11 mouse cellular contexts compared by ENCODE assay signal in the genomic region with DNA sequence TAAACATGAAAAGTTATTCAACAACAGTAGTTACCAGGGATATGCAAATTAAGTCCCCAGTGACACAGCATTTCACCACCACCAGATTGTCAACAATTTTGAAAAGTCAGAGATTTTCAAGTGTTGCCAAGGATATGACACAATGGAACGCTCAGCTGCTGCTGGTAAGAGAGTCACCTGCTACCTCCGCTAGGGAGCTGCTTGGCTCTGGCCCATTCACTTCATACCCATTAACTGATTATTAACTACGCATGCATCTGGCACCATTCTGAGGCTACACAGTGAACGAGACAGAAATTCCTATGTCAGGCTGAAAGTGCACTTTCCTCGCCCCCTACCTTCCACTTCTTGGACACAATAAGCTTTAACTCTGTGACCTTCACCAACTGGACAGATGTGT.
DNase-seq lines count a peak whose midpoint lies in the region; ATAC-seq and TF ChIP-seq lines count a peak whose summit lies in the region.
"Had no signal": no experiment of that assay in that cellular context is flagged by ENCODE, and none has a peak within 500 bp of the region (broad histone marks: within the 10 kb centered on the region; RNA-seq: fewer than 3 reads in every experiment).

No protein-coding gene starts in this region.

- TF ChIP-seq CTCF in hindbrain, postnatal 0 days (IDR thresholded peaks at IDR 0.05; ENCODE audit: low read depth): no peak
- TF ChIP-seq CTCF in layer of hippocampus, adult 2 months (conservative IDR thresholded peaks at IDR 0.05): no peak

- ATAC-seq in hindbrain, postnatal 0 days: peak; percentile 69
- peak; percentile 62; the same call in 1 of the 2 replicates for ATAC-seq in midbrain, embryonic 16.5 days

- no peaks in the 10 kb centered on the region for H3K9me3 ChIP-seq in hindbrain, postnatal 0 days (ENCODE audit: low read length)
- no peaks in the 10 kb centered on the region for H3K9me3 ChIP-seq in midbrain, embryonic 16.5 days (replicated peaks; ENCODE audit: control insufficient read depth, low read length, poor library complexity, severe bottlenecking)

- H3K27me3 ChIP-seq in hindbrain, postnatal 0 days (ENCODE audit: insufficient read depth, low read length): no peaks in the 10 kb centered on the region
- H3K27me3 ChIP-seq in midbrain, embryonic 16.5 days (ENCODE audit: control insufficient read depth, insufficient read depth, low read depth, low read length): no peaks in the 10 kb centered on the region

- no peak overlapping the region for H3K4me3 ChIP-seq in hindbrain, postnatal 0 days (ENCODE audit: low read length)
- no peak overlapping the region for H3K4me3 ChIP-seq in midbrain, embryonic 16.5 days (ENCODE audit: low read depth, low read length)
- no peak overlapping the region for H3K4me3 ChIP-seq in layer of hippocampus, adult 2 months

- no peak overlapping the region for H3K9ac ChIP-seq in hindbrain, postnatal 0 days (replicated peaks; ENCODE audit: low read length)
- no peak overlapping the region for H3K9ac ChIP-seq in midbrain, embryonic 16.5 days (ENCODE audit: low read depth, low read length)

- H3K36me3 ChIP-seq in hindbrain, postnatal 0 days (ENCODE audit: insufficient read depth, low read length): no peaks in the 10 kb centered on the region
- H3K36me3 ChIP-seq in midbrain, embryonic 16.5 days (ENCODE audit: control insufficient read depth, insufficient read depth, low read length): no peaks in the 10 kb centered on the region

- whole genome bisulfite sequencing in hindbrain, postnatal 0 days: 28% methylated on average over 5 of the region's 5 CpGs
- 52% methylated on average over 5 of the region's 5 CpGs for WGBS in midbrain, embryonic 16.5 days

- H3K4me2 ChIP-seq in hindbrain, postnatal 0 days (ENCODE audit: low read depth, low read length): no peak overlapping the region
- no peak overlapping the region for H3K4me2 ChIP-seq in midbrain, embryonic 16.5 days (ENCODE audit: low read length)

- H3K4me1 ChIP-seq in hindbrain, postnatal 0 days (ENCODE audit: insufficient read depth, low read length): no peaks in the 10 kb centered on the region
- H3K4me1 ChIP-seq in midbrain, embryonic 16.5 days (ENCODE audit: control insufficient read depth, insufficient read depth, low read length): 0 out of 2 replicates have a peak, but pooled peaks cover 2% of the 10 kb centered on the region

- DNase-seq in adrenal gland, postnatal 10 days: peak; percentile 41
- no peak for DNase-seq in adrenal gland, postnatal 25 days
- DNase-seq in lung, postnatal 36 days: peak; percentile 1
- no peak for DNase-seq in lung, postnatal 4 days
- peak; percentile 49 for DNase-seq in hindbrain, postnatal 0 days (ENCODE audit: low spot score)
- no peak for DNase-seq in urinary bladder, postnatal 4 days (ENCODE audit: low spot score in 2 of 2)
- no peak for DNase-seq in layer of hippocampus, adult 2 months (ENCODE audit: low spot score in 2 of 2)
- DNase-seq: gastrocnemius, postnatal 25 days; lung, adult 2 months; thymus, adult 2 months had no signal

- H3K27ac ChIP-seq in hindbrain, postnatal 0 days: no peak overlapping the region
- H3K27ac ChIP-seq in midbrain, embryonic 16.5 days (ENCODE audit: low read length): no peak overlapping the region
- no peak overlapping the region for H3K27ac ChIP-seq in layer of hippocampus, adult 2 months

Comparison
In these comparisons a context has a peak if more than half of its experiments do, and no peak if none do; other contexts are left out.
1. DNase-seq: peak in adrenal gland, postnatal 10 days (single experiment), lung, postnatal 36 days (single experiment) and hindbrain, postnatal 0 days (single experiment); none in adrenal gland, postnatal 25 days (single experiment), lung, postnatal 4 days (0 of 2), urinary bladder, postnatal 4 days (0 of 2) and layer of hippocampus, adult 2 months (0 of 2).